Mouse (Mus musculus): ENCODE results near the gene Ccr1.

- TF ChIP-seq CTCF (IDR thresholded peaks at IDR 0.05; ENCODE audit: borderline replicate concordance, insufficient read depth, low read length) (no peak), POLR2A (IDR thresholded peaks at IDR 0.05; ENCODE audit: low read depth, low read length) (no peak)
These were observed 28.3 kb downstream of the Ccr1 start for GRCm38 (mm10) chr9:123940168-123940567.

Data from embryonic fibroblast, embryonic 13.5 days (primary cell).